10 mouse cellular contexts compared by ENCODE assay signal in genomic region chr2:144133806-144134574, GRCm38 (mm10).
A peak's percentile ranks its signal among the peaks of the same experiment; 100 is the strongest.
DNase-seq lines count a peak whose midpoint lies in the region; ATAC-seq and TF ChIP-seq lines count a peak whose summit lies in the region.
"Had no signal": no experiment of that assay in that cellular context is flagged by ENCODE, and none has a peak within 500 bp of the region (broad histone marks: within the 10 kb centered on the region; RNA-seq: fewer than 3 reads in every experiment).

No protein-coding gene starts in this region.

- H3K36me3 ChIP-seq in forebrain, embryonic 10.5 days (replicated peaks): no peaks in the 10 kb centered on the region
- no peaks in the 10 kb centered on the region for H3K36me3 ChIP-seq in forebrain, embryonic 16.5 days (ENCODE audit: control insufficient read depth, insufficient read depth)
- no peaks in the 10 kb centered on the region for H3K36me3 ChIP-seq in kidney, embryonic 16.5 days (ENCODE audit: insufficient read depth, low read length)
- H3K36me3 ChIP-seq in embryonic facial prominence, embryonic 10.5 days (replicated peaks): no peaks in the 10 kb centered on the region
- no peaks in the 10 kb centered on the region for H3K36me3 ChIP-seq in limb, embryonic 11.5 days (ENCODE audit: control insufficient read depth, insufficient read depth, low read length)
- H3K36me3 ChIP-seq in thymus, adult 2 months (ENCODE audit: control insufficient read depth, insufficient read depth, low read length): no peaks in the 10 kb centered on the region
- H3K36me3 ChIP-seq: G1E; hindbrain, embryonic 15.5 days had no signal

- H3K27ac ChIP-seq in forebrain, embryonic 10.5 days: peak overlapping the region; percentile 75
- H3K27ac ChIP-seq in forebrain, embryonic 16.5 days (ENCODE audit: low read length): no peak overlapping the region
- peak overlapping the region; percentile 47; the same call in 1 of the 2 replicates for H3K27ac ChIP-seq in kidney, embryonic 16.5 days (ENCODE audit: low read length)
- H3K27ac ChIP-seq in embryonic facial prominence, embryonic 10.5 days (replicated peaks): peak overlapping the region; percentile 80
- H3K27ac ChIP-seq in limb, embryonic 11.5 days (replicated peaks; ENCODE audit: low read depth, low read length): 0 out of 2 replicates have a peak overlapping the region, but pooled peaks have one; percentile 1
- H3K27ac ChIP-seq in thymus, adult 2 months (ENCODE audit: control insufficient read depth, insufficient read depth, low read length): no peak overlapping the region
- H3K27ac ChIP-seq: hindbrain, embryonic 15.5 days had no signal

- DNase-seq in forebrain, embryonic 10.5 days (ENCODE audit: extremely low spot score, low spot score): no peak
- no peak for DNase-seq in kidney, postnatal 10 days
- peak; percentile 41 for DNase-seq in embryonic facial prominence, embryonic 10.5 days (ENCODE audit: low spot score)
- DNase-seq in limb, embryonic 11.5 days (ENCODE audit: low spot score): peak; percentile 28
- DNase-seq in spleen, adult 12 weeks (ENCODE audit: low spot score): no peak
- DNase-seq in thymus, adult 2 months: no peak

- no peaks in the 10 kb centered on the region for H3K9me3 ChIP-seq in forebrain, embryonic 10.5 days
- H3K9me3 ChIP-seq in forebrain, embryonic 16.5 days (ENCODE audit: control insufficient read depth, low read length): no peaks in the 10 kb centered on the region; the same call in 1 of the 2 replicates
- H3K9me3 ChIP-seq in kidney, embryonic 16.5 days (ENCODE audit: low read length): no peaks in the 10 kb centered on the region
- no peaks in the 10 kb centered on the region for H3K9me3 ChIP-seq in embryonic facial prominence, embryonic 10.5 days
- no peaks in the 10 kb centered on the region for H3K9me3 ChIP-seq in limb, embryonic 11.5 days (ENCODE audit: control insufficient read depth, low read length)
- H3K9me3 ChIP-seq: G1E; hindbrain, embryonic 15.5 days had no signal

- H3K4me3 ChIP-seq in forebrain, embryonic 10.5 days: no peak overlapping the region
- H3K4me3 ChIP-seq in forebrain, embryonic 16.5 days (replicated peaks; ENCODE audit: low read length): no peak overlapping the region
- H3K4me3 ChIP-seq in kidney, embryonic 16.5 days (ENCODE audit: low read length): no peak overlapping the region
- no peak overlapping the region for H3K4me3 ChIP-seq in embryonic facial prominence, embryonic 10.5 days
- H3K4me3 ChIP-seq in limb, embryonic 11.5 days (ENCODE audit: low read depth, low read length): no peak overlapping the region
- no peak overlapping the region for H3K4me3 ChIP-seq in thymus, adult 2 months (ENCODE audit: control insufficient read depth, insufficient read depth, low read length)
- H3K4me3 ChIP-seq: hindbrain, embryonic 15.5 days had no signal

- TF ChIP-seq POLR2A in thymus, adult 2 months (IDR thresholded peaks at IDR 0.05; ENCODE audit: control insufficient read depth, extremely low read depth, insufficient read depth, low read length, poor library complexity): no peak

- peaks cover 14% of the 10 kb centered on the region for H3K4me1 ChIP-seq in forebrain, embryonic 10.5 days
- H3K4me1 ChIP-seq in forebrain, embryonic 16.5 days (replicated peaks; ENCODE audit: control insufficient read depth, insufficient read depth, low read length): no peaks in the 10 kb centered on the region
- peaks cover 15% of the 10 kb centered on the region; the same call in 1 of the 2 replicates for H3K4me1 ChIP-seq in kidney, embryonic 16.5 days (ENCODE audit: insufficient read depth, low read length)
- H3K4me1 ChIP-seq in embryonic facial prominence, embryonic 10.5 days: peaks cover 24% of the 10 kb centered on the region
- no peaks in the 10 kb centered on the region for H3K4me1 ChIP-seq in limb, embryonic 11.5 days (ENCODE audit: control insufficient read depth, insufficient read depth, low read length)
- 0 out of 2 replicates have a peak, but pooled peaks cover 2% of the 10 kb centered on the region for H3K4me1 ChIP-seq in thymus, adult 2 months (replicated peaks; ENCODE audit: control insufficient read depth, insufficient read depth, low read length)
- H3K4me1 ChIP-seq: hindbrain, embryonic 15.5 days had no signal

- 0 out of 2 replicates have a peak, but pooled peaks cover 8% of the 10 kb centered on the region for H3K27me3 ChIP-seq in forebrain, embryonic 10.5 days (ENCODE audit: poor library complexity, severe bottlenecking)
- peaks cover 19% of the 10 kb centered on the region for H3K27me3 ChIP-seq in forebrain, embryonic 16.5 days (replicated peaks; ENCODE audit: control insufficient read depth, insufficient read depth, low read length)
- H3K27me3 ChIP-seq in kidney, embryonic 16.5 days (ENCODE audit: insufficient read depth, low read length): no peaks in the 10 kb centered on the region
- H3K27me3 ChIP-seq in embryonic facial prominence, embryonic 10.5 days (replicated peaks; ENCODE audit: low read depth, poor library complexity, severe bottlenecking): no peaks in the 10 kb centered on the region
- H3K27me3 ChIP-seq in limb, embryonic 11.5 days (ENCODE audit: control insufficient read depth, insufficient read depth, low read length): no peaks in the 10 kb centered on the region
- no peaks in the 10 kb centered on the region for H3K27me3 ChIP-seq in thymus, adult 2 months (ENCODE audit: control insufficient read depth, insufficient read depth, low read length)
- H3K27me3 ChIP-seq: hindbrain, embryonic 15.5 days had no signal

- WGBS in forebrain, embryonic 10.5 days: 69% methylated on average over 14 of the region's 14 CpGs
- 67% methylated on average over 14 of the region's 14 CpGs for WGBS in forebrain, embryonic 16.5 days
- WGBS in kidney, embryonic 16.5 days: 30% methylated on average over 14 of the region's 14 CpGs
- 59% methylated on average over 14 of the region's 14 CpGs for WGBS in embryonic facial prominence, embryonic 10.5 days
- 69% methylated on average over 14 of the region's 14 CpGs for WGBS in limb, embryonic 11.5 days
- 92% methylated on average over 14 of the region's 14 CpGs for WGBS in thymus, adult 2 months

- no peak for ATAC-seq in forebrain, embryonic 16.5 days
- peak; percentile 81 for ATAC-seq in kidney, embryonic 16.5 days (ENCODE audit: low FRiP score, low TSS enrichment)
- no peak for ATAC-seq in limb, embryonic 11.5 days (ENCODE audit: insufficient number of reproducible peaks, low FRiP score, low TSS enrichment, low read depth)

- TF ChIP-seq CTCF in thymus, adult 2 months (IDR thresholded peaks at IDR 0.05; ENCODE audit: borderline replicate concordance, control insufficient read depth, extremely low read depth, insufficient read depth, low read length, poor library complexity): no peak

- H3K4me2 ChIP-seq in forebrain, embryonic 16.5 days (ENCODE audit: low read length): no peak overlapping the region
- no peak overlapping the region for H3K4me2 ChIP-seq in kidney, embryonic 16.5 days (replicated peaks; ENCODE audit: low read depth, low read length)
- H3K4me2 ChIP-seq in limb, embryonic 11.5 days (ENCODE audit: low read depth, severe bottlenecking): no peak overlapping the region
- H3K4me2 ChIP-seq: hindbrain, embryonic 15.5 days had no signal

- H3K9ac ChIP-seq in forebrain, embryonic 16.5 days (replicated peaks; ENCODE audit: low read depth, low read length): no peak overlapping the region
- H3K9ac ChIP-seq in kidney, embryonic 16.5 days (replicated peaks; ENCODE audit: low read length): no peak overlapping the region
- H3K9ac ChIP-seq in limb, embryonic 11.5 days (ENCODE audit: low read length): no peak overlapping the region
- H3K9ac ChIP-seq: hindbrain, embryonic 15.5 days had no signal

Comparison
In these comparisons a context has a peak if more than half of its experiments do, and no peak if none do; other contexts are left out.
1. H3K27ac ChIP-seq: peak in forebrain, embryonic 10.5 days (single experiment), kidney, embryonic 16.5 days (single experiment), embryonic facial prominence, embryonic 10.5 days (single experiment) and limb, embryonic 11.5 days (single experiment); none in forebrain, embryonic 16.5 days (single experiment) and thymus, adult 2 months (single experiment).
2. DNase-seq: peak in embryonic facial prominence, embryonic 10.5 days (single experiment) and limb, embryonic 11.5 days (single experiment); none in forebrain, embryonic 10.5 days (single experiment), kidney, postnatal 10 days (single experiment), spleen, adult 12 weeks (single experiment) and thymus, adult 2 months (single experiment).